Mouse (Mus musculus) G1E (cell line): ENCODE measurements at regions not wholly inside any gene's neighbourhood (a gene's known extent, or its start where the extent isn't known, plus 50 kb on each side); places are given as distances from the start of the nearest gene placed in this dataset.

Experiments used
- CTCF ChIP-seq: IDR thresholded peaks from 2 replicates; pipeline ENCODE4 v1.5.1; 2012; ENCODE audit warnings: low read depth, low read length, inconsistent platforms, mixed read lengths
- GATA1 ChIP-seq: IDR thresholded peaks from 2 replicates; pipeline ENCODE4 v1.6.1; 2012; ENCODE audit warnings: borderline replicate concordance, low read length, inconsistent platforms, mixed read lengths
- POLR2AphosphoS5 ChIP-seq: IDR thresholded peaks from 2 replicates; pipeline ENCODE4 v1.6.1; 2012; ENCODE audit warnings: low read depth, low read length, inconsistent platforms; ENCODE audit not compliant: insufficient replicate concordance
- TAL1 ChIP-seq: conservative IDR thresholded peaks from 2 replicates; pipeline ENCODE4 v1.6.1; 2012; ENCODE audit warnings: low read depth, low read length, inconsistent platforms, mixed read lengths

DNA sequence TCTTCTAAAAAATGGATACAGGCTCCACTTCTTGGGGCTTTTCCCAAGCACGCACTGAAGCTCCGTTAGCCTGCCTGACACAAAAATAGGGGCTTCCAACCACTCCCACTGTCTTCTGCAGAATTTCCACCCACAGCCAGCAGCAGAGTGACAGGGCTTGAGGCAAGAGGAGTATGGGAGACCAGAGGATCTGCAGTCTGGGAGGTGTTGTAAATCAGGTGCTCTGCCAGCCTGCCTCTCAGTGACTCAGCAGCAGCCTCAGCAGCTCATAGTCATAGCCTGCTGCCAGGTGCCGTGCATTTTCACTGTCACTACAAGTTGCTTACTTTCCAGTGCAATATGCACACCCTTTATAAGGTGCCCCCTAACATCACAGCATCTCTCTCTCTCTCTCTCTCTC is 261.4 kb upstream of the Tsc22d2 start:
- no peak for TF ChIP-seq CTCF
- TF ChIP-seq POLR2AphosphoS5 = no peak
- no peak for TF ChIP-seq TAL1
- no peak for TF ChIP-seq GATA1
